Mouse (Mus musculus): ENCODE measurements around the gene Oaz2.

The Oaz2 gene

DNA sequence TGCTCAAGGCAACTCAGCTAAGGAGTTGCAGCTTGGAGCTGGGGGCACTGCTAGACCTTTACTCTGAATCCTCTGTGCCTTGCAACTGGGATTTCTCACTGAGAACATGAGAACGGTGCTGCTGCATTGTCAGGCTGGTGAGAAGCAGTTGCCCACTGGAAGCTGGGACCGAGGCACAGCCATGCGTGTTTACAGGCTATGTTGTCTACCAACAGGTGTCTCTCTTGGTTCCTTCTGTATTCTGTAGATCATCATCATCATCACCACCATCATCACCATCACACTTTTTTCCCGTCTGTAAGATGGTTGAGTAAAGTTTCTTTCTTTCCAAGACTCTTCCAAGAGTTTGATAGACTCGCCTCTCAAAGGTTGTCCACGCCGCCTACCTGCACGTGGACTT, at the start of gene Oaz2:
Gene Oaz2 (plus strand): TSS at position 301 of the 400 bp plus-strand sequence.
- DNase-seq (ENCODE audit: low read depth) = no peak

GRCm38 (mm10) chr9:65619311-65619710, 48.5 kb upstream of the Oaz2 start:
- no peak for DNase-seq (ENCODE audit: low read depth)

DNA sequence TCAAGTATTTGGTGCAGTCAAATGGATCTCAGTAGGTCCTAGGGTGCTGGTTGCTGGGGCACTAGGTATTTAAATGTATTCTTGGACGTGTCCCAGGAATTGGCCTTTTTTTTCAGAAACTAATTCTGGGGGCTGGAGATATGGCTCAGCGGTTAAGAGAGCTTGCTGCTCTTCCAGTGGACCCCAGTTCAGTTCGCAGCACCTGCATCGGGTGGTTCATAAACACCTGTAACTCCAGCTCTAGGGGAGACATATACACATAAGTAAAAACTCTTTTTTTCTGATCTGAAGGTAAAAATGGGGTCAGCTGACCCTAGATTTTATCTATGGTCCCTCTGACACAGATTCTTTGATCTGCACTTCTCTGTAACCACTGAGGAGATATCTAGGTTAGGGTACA, 46.6 kb upstream of the Oaz2 start:
- no peak for DNase-seq (ENCODE audit: low read depth)

GRCm38 (mm10) chr9:65621666-65622065, 46.1 kb upstream of the Oaz2 start:
- no peak for DNase-seq (ENCODE audit: low read depth)

GRCm38 (mm10) chr9:65622826-65623225, 45.0 kb upstream of the Oaz2 start:
- DNase-seq (ENCODE audit: low read depth) = peak; percentile 31

- DNase-seq (ENCODE audit: low read depth) = no peak
These were observed 43.5 kb upstream of the Oaz2 start for GRCm38 (mm10) chr9:65624266-65624665.

- DNase-seq (ENCODE audit: low read depth) = peak; percentile 64
These were observed 38.6 kb upstream of the Oaz2 start, which contains the start of gene Rbpms2 for GRCm38 (mm10) chr9:65629025-65629766. Gene Rbpms2 (plus strand): TSS chr9:65629648.

GRCm38 (mm10) chr9:65629767-65630630, 37.8 kb upstream of the Oaz2 start:
- DNase-seq (ENCODE audit: low read depth) = peak; percentile 53

DNA sequence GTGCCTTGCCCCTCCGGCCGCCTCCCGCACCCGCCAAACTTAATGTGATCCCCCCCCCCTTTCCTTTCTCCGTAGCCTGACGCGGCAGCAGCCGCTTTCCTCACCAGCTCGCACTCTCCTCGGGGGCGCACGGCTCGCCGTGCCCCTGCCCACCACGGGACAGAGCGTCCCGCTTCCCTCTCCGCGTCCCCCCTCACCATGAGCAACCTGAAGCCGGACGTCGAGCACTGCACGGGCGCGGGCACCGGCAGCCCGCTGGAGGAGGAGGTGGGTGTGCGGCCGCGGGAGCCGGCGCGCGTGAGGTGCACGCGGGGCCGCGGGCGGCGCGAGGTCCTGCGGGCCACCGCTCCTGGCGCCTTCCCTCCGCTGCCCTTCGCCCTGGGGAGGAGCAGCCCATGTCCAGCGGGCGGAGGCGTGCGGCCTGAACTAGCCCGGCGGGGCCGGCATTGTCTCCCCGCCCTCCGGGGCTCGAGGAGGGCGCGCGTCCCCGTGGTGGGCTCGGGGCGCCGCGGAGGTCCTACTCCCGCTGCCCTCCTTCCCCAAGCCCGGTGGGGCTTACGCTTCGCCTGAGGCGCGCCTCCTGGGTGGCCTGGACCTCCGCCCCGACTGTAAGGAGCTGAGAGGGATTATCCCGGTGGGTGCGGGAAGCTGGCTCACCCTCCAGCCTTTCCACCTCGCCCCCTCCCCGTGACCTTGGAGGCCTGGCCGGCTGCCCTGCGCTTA, 37.0 kb upstream of the Oaz2 start:
- DNase-seq (ENCODE audit: low read depth) = peak; percentile 56

DNA sequence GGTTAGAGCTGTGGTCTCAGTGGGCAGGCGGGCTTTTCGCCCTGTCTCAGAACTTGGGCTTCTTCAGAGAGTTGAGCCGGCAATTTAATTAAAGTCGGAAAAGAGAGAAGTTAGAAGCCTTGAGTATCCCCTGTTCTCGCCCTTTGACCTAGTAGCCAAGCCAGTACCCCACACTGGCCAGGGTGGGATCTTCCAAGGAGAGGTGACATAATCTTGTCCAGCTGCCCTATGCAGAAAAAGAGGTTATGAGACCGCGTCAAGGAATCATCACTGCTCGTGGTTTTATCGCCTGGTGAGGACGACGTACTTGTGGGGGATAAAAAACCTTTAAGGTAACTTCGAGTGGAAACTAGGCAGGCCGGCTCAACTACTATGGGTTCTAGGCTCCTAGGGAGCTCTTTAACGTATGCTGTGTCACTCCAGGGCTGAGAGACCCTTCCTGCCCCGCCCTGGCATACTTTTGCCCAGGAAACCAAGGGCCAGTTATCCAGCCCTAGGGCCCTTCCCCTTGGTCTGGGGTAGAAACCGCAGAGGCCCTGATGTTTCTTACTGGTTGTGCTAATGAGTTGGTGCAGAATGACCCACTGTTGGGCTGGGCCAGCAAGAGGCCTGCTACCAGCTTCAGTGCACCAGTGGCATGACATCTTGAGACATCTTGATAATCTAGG, 36.3 kb upstream of the Oaz2 start:
- DNase-seq (ENCODE audit: low read depth) = peak; percentile 33

DNA sequence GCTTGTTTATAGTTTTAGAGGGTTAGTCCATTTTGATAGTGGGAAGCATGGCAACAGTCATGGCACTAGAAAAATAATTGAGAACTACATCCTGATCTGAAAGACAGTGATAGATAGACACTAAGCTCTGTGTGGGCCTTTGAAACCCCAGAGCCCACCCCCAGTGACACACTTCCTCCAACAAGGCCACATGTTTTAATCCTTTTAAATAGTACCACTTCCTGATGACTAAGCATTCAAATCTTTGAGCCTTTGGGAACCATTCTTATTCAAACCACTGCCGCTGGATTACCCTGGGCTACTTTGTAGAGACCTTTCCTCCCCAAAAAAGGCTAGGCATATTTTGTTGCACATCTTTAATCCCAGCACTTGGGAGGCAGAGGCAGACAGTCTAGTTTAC, 32.0 kb upstream of the Oaz2 start:
- DNase-seq (ENCODE audit: low read depth) = no peak

GRCm38 (mm10) chr9:65636926-65637325, 30.9 kb upstream of the Oaz2 start:
- DNase-seq (ENCODE audit: low read depth) = no peak

DNA sequence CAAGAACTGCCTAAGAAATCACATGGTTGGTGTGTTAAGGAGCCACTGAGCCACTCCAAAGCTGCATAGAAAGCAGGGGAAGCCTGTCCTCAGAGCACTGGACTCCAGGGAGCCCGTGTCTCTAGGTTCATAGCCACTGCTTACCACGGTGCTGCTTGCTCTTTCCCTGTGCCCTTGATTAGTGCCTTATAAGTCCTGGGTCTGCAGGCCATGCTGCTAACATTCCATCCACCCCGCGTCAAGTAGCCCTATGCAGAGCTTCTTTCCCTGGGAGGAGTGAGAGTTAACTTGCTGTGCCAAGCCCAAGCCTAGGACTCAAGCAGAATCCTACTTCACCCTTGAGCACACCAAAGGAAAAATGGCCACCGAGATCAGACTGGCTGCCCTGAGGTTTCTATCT, 28.7 kb upstream of the Oaz2 start:
- DNase-seq (ENCODE audit: low read depth) = no peak

DNA sequence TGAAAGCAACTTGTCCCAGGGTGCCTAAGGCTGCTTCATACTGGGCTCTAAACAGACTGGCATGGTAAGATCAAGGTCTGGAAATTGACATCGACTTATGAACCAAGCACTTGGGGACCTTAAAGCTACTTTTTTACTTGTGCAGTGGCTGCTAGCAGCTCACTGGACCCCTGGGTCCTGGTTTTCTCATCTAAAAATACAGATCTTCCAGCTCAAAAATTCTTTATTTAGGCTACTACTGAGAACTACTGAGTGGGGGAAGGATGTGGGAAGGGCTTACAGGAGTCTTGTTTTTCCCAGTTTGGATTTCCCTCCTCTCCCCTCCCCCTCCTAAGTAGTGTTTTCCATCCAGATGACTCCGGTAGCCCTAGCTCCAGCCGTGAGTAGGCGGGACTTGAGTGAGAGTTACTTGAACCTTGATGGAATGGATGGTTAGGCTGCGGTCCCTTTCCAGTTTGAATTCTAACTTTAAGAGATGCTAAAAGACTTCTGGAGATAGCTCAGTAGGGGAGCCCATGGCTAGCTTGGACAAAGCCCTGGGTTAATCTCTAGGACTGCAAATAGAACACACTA, 26.9 kb upstream of the Oaz2 start:
- DNase-seq (ENCODE audit: low read depth) = no peak

DNA sequence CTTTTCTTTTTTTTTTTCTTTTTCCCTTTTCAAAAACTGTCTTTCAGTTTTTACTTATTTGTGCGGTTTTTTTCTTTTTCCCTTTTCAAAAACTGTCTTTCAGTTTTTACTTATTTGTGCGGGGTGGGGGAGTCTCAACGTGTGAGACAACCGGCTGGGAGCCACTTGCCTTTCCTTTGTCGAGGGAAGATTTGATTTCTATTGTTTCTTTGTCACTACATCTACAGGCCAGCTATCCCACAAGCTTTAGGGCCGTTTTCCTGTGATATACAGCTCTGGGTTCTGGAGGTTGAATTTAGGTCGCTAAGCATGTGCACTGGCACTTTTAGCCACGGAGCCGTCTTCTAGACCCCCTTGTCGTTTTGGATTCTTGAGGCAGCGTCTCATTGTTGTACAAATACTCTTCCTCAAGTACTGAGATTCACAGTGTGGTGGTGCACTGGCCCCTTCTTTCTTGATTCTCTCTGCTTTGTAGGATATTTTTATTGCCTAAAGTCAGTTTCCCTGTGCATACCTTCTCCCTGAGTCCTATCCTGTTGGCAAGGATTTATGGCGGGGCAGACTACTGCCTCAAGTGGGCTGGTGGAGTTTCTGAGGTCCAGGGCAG, 26.3 kb upstream of the Oaz2 start:
- DNase-seq (ENCODE audit: low read depth) = no peak

- no peak for DNase-seq (ENCODE audit: low read depth)
These were observed 25.3 kb upstream of the Oaz2 start for GRCm38 (mm10) chr9:65642546-65642945.

- no peak for DNase-seq (ENCODE audit: low read depth)
These were observed 22.8 kb upstream of the Oaz2 start for GRCm38 (mm10) chr9:65644960-65645359.

GRCm38 (mm10) chr9:65645984-65646383, 21.8 kb upstream of the Oaz2 start:
- DNase-seq (ENCODE audit: low read depth) = no peak

DNA sequence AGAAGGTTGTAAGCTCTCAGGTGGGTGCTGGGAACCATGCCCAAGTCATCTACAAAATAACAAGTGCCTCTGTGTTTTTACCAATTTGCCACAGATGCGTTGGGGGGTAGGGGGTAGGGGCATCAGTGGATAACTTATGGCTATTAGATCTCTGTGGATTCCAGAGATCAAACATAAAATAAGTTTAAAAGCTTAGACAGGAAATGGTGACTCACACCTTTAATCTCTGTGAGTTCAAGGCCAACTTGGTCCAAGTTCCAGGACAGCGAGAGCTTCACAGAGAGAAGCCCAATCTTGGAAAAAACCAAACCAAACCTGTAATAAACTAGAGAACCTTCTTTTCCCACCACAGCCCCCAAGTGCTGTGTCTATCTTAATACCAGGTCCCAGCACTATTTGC, 21.0 kb upstream of the Oaz2 start:
- DNase-seq (ENCODE audit: low read depth) = no peak

GRCm38 (mm10) chr9:65648730-65649129, 19.1 kb upstream of the Oaz2 start:
- DNase-seq (ENCODE audit: low read depth) = no peak

DNA sequence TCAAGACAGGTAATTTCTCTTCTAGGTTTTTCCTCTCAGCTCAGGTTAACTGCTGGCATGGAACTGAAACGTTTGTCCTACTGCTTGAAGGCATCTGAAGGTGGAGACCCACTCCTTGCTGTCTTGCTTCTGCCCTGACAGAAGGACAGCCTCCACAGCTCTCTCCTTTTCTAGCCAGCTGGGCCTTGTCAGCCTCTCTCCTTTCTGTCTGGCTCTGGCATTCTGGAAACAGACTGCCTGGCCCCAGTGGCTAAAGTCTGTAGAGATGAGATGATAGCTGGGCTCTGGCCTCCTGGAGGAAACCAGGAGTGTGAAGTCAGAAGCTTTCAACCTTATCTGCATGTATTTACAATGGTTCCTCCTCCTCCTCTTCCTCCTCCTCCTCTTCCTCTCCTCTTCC, 17.8 kb upstream of the Oaz2 start:
- DNase-seq (ENCODE audit: low read depth) = no peak

Data from naive thymus-derived CD4-positive, alpha-beta T cell, adult 2 months (primary cell).